Mouse (Mus musculus): ENCODE data around the gene Pbld1.

DNA sequence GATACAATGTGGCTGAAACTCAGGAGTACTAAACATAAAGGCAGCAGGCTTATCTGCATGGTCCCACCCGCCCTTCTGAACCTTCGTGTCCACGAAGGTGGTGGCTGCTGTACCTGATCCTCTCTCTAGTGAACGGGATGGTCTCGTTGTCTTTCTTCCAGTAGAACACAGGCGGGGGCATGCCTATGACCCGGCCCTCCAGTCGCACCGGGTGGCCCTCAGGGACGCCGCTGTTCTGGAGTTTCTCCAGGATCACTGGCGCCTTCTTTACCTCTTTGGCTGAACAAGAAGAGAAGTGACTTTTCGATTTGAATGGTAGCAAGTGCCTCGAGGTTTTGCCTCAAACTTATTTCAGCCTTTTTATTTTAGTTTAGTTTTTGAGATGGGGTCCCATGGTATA is 60.0 kb downstream of the Pbld1 start:
- no peak for TF ChIP-seq EP300 (IDR thresholded peaks at IDR 0.05)
- no peak for TF ChIP-seq CTCF (IDR thresholded peaks at IDR 0.05)

Data from lung, postnatal 0 days (tissue).